Mouse (Mus musculus) bone marrow macrophage, adult 2 months (primary cell): ENCODE results near the gene Fam219b.

Experiments used
- CTCF ChIP-seq: IDR thresholded peaks from 2 replicates; pipeline ENCODE4 v1.5.1; 2012; ENCODE audit warnings: low read depth, mild to moderate bottlenecking, low read length, moderate library complexity
- POLR2A ChIP-seq: IDR thresholded peaks from 2 replicates; pipeline ENCODE4 v1.6.1; 2012; ENCODE audit warnings: mild to moderate bottlenecking, low read depth, low read length, borderline replicate concordance

GRCm38 (mm10) chr9:57501452-57501851 is 35.9 kb upstream of the Fam219b start:
- TF ChIP-seq POLR2A, result no peak
- TF ChIP-seq CTCF, result no peak
